Mouse (Mus musculus) frontal cortex, postnatal 14 days (tissue): Measurements from ENCODE around the gene Gm45213.

Experiments used
- DNase-seq, 2 experiments: peaks; one replicate each; pipeline ENCODE4 v3.0.0; 2022; ENCODE audit warnings: low spot score in 2 of 2

The Gm45213 gene

DNA sequence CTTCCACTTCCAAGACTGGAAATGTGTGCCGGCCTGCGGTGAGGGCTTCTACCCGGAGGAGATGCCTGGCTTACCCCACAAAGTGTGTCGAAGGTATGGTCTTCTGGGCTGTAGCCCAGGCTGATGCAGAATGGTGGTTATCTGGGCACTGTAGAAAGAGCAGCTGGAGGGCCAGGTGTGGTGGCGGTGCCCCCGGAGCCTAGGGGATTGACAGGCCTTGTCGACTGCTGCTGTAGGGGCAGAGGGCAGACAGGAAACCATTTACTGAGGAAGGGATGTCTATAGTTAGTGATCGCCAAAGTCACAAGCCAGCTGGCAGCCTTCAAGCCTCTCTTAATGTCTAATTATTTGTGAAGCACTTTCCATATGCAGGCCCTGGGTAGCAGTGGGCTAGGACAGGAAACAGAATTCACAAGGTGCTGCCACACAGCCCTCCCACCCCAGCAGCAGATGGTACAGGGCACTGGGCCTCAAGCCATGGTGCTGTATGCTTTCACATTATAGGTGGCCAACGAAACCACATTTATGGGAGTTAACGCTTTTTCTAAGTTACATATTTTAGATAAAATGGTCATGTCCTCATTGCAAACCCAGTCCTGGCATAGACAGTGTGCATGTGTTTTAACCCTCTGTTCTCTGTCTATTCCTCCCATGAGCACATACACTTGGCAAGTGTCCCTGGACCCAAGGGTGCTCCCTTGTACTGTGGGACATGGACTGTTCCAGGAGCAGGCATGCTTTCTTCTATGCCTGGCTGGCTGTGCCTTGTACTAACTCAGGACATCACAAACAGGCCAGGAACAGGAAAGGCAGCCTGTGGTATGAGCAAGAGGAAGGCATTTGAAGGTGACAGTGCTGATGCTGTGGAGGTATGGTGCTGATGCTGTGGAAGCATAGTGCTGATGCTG, at the start of gene Gm45213:
Gene Gm45213, plus strand, starts transcription at position 51 of the 908 bp plus-strand sequence.
- no peak for DNase-seq

DNA sequence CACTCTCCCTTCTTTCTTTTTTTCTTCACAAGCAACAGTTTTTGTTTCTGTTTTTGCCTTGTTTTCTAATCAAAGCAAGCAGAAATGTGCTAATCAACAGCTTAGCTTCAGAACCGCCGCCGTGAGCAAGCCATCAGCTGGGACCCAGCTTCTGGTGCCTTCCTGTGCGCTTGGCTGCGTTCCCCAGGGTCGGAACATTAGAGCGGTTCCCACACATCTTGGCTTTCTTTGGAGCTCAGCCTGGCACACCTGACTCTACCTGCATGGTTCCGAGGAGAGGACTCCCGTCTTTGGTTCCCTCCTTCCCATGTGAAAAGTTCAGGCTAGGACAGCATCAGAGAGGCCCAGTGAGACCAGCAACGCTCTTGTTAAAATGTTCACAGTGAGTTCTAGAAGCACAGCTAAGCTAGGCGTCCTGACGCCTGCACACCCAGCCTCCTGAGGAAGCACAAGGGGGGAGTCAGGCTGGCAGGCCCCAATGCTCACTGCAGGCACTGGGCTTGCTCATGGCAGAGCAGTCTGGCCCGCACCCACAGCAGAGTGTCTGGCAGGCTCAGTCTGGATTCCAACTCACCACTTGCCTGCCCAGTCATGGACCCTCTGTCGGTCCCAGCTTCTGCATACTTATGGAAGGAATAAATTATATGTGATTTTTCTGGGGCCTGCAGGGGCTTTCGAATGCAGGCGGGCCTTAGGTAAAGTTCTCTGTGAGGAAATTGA, 42.2 kb upstream of the Gm45213 start:
- no peak for DNase-seq

GRCm38 (mm10) chr7:66001797-66002196, 41.6 kb upstream of the Gm45213 start:
- DNase-seq = no peak

DNA sequence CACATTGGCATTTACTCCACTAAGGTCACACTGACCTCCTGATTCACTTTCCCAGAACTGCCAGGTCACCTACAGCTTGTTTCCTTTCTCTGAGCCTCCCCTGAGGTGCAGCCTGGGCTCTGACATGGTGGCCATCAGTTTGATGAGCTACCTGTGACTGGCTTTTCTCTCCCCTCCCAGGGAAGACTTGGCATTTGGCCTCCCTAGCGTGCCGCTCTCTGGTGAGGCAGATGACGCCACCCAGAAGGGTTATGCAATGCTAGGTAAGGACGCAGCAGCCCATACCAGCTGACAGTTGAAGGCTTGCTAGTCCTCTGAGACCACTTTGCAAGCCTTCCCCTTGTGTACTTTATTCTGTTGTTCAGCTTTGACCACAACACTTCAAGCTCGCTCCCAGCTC, 40.0 kb upstream of the Gm45213 start:
- no peak for DNase-seq

DNA sequence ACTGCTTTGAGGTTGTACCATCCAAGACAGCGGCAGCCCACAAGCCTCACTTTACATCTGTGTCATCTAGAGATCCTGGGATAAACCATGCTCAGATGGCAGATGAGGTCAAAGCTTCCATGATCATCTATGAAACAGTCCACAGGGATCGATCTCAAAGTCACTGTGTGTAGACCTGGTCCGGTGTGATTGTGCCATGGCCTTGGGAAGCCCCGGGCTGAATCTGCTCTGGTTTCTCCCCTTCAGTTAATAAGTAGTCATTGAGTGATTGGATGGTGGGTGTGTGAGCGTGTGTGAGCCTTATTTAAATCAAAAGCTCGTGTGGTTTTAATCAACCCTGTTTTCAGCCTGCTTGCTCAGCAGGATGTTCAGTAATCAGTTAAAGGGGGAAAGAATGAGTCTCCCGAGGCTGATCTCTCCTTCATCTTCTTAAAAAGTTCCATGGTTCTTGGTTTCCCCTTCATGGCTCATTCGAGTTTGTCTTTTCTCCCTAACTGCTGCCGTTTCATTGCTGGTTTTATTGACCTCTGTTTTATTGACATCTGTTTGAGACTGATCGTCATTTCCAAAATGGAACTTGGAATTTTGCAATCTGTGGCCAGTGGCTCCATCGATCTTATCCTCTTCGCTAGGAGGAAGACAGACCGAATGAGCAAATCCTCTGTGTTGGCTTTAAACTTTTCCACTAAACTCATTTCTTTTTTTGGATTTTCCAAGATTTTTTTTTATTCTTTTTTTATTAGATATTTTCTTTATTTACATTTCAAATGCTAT, 39.4 kb upstream of the Gm45213 start:
- DNase-seq = no peak

GRCm38 (mm10) chr7:66005066-66005465, 38.3 kb upstream of the Gm45213 start:
- DNase-seq = no peak

GRCm38 (mm10) chr7:66008161-66008891, 35.1 kb upstream of the Gm45213 start:
- DNase-seq = no peak

DNA sequence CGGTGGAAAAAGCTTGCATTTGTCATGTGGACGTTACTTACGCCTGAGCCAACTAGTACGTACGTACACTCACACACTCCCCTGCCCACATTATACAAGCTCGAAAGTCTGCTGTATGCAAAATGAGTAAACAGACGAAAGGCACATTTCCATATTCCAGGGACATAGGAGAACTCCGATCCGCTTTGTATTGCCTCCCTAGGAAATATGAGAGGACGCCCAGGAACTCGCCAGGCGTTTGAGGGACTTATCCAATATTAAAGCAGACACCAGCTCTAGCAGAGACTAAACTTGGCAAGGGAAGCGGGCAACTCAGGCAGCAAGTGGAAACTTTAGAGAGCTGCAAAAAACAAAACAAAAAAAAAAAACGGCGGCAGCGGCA, 34.5 kb upstream of the Gm45213 start:
- DNase-seq = no peak

DNA sequence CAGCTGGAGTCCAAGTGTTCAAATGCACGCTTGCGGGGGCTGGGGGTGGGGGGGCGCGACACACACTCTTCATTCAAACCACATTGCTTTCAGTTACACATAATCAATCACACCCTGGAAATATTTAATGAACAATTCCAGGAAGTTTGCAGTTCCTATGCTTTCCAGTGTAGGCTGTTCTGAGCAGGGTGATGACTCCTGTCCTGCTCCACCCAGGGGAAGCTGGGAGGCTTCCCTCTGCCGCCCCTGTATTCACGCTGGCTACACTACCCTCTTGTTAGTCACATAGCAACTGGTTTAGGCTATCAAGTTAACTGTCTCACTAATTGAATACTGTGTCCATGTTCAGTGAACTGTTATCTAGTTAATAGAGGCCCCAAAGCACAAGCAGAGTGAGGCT, 32.9 kb upstream of the Gm45213 start:
- DNase-seq = no peak

DNA sequence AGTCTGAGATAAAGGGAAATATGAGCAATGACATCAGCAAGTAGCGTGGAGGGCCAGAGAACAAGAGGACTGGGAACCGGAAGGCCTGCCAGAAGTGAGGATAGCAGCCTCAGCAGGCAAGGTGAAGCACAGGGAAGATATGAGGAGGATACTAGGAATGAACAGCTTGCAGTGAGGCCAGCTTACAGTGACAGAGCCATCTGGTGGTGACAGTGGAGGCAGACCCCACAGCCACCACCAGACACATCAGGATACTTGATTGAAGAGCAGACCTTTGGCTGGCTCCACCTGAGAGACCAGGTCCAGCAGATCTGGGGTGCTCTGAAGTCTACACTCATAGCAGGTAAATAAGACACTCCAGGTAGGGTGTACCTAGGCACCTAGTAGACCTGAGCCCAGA, 15.7 kb upstream of the Gm45213 start:
- DNase-seq = peak in 1 of 2 experiments; percentile 25

DNA sequence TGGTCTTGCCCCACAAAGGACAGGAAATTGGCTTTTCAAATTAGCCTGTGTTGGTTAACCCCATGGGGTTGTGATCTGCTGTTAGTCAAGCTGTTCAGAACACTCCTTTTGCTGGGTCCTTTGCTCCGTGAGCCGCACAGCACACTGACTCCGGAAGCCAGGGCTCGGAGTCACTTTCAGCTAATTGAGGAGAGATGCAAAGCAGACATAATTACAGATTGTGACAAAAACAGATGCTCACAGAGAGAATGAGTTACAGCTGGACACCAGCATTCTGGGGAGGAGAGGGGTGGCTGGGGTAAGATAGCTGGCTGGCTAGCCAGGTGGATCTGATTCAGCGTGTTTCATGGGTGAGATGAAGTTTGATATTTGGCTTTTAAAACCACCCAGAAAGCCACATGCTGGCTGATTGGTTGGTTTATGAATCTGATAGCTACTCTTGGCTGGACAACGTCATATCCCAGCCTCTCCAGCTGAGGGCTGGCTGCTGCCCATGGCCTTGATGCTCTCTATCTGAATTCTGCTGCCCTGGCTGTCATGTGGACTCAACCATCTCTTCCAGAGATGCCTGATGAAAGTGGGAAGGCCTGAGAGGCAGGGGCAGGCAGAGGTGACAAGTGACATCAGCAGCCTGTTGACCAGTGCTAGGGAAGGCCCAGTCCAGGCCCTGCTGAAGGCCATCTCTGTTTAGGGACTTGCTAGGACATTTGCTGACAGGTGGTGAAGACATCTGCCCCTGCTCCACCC, 14.5 kb upstream of the Gm45213 start:
- no peak for DNase-seq

DNA sequence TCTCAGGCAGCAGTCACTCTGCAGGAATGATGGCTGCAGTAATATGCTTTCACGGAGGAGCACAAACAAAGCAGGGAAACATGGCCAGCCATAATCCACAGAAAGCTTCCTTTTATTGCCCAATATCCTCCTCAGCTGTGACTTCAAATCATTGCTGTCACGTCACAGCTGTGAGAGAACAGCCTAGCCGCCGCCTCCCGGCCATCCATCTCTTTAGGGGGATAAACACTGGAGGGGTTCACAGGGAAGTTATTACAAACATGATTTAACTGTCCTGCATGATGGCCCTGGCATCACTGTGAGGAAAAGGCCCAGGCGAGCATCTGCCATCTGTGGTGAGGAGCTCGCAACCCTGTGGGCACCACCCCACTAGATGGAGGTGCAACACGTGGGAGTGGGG, 6.6 kb upstream of the Gm45213 start:
- no peak for DNase-seq

DNA sequence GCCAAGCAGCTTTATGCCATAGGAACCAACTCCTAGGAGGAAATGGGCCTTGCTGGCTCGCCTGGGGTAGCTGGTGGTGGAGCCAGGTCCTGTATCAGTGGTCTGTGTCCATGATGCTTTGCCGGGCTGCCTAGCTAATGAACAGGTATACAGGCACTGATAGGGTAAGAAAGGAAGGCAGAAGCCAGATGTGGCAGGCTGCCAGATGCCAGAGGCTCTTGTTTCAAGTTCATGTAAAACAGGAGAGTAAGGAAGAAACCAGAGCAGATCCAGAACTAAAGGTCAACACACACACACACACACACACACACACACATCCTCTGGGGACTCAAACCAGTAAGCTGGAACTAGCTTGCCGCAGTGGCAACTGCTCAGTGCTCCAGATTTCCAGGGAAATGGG, 5.1 kb upstream of the Gm45213 start:
- DNase-seq = no peak

- DNase-seq = no peak
These were observed 4.7 kb upstream of the Gm45213 start for GRCm38 (mm10) chr7:66038730-66039129.

DNA sequence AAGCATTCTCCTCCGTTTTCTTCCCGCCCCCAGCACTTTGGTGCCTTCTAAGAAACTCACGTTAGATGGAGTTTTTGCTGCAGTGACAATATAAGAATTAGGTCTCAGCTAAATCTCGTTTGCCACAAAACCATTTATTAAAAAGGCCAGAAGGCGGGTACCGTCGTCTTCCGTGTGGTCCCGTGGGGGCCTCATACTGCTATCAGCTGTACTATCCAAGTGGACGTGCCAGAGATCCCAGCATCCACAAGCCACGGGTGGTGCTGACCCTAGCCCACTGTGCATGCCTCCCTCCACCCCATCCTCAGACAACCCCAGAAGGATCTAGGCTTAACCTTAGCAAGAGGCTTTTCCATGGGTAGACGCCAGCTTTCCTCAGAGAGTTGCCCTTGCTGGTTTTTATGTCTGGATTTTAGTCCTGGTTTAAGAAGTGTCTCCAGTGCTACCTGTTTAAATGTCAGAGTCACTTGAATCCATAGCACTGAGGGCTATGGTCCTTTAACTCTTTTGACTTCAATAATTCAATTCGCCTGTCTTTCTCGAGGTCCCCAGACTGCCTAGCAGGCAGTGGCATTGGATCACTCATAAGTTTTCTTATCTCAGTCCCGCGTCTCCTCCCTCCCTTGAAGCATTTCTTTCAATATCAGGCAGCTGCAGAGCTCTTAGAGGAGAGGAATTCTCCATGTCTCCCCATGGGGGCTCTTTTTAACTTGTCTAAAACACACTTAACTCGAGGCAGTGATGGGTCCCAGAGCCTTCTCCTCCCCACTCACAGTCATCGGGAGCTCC, 3.2 kb upstream of the Gm45213 start:
- DNase-seq = no peak

DNA sequence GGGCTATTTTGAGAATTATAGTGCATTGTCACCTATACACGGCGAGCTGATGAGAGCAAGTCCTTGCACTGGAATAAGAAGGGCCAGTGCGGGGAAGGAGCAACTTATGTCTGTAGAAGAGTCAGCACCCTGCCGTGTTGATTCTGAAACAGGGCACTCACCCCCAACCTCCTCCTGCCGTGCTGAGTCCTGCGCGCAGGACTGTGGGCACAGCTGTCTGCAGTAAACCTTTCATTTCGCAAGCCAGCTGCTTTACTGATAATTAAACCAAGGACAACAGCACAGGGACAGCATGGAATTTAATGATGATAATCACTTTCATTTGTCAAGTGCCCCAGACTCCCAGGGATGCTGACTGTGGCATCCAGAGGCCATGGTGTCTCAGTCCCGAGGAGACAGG, 1.2 kb downstream of the Gm45213 start:
- no peak for DNase-seq

DNA sequence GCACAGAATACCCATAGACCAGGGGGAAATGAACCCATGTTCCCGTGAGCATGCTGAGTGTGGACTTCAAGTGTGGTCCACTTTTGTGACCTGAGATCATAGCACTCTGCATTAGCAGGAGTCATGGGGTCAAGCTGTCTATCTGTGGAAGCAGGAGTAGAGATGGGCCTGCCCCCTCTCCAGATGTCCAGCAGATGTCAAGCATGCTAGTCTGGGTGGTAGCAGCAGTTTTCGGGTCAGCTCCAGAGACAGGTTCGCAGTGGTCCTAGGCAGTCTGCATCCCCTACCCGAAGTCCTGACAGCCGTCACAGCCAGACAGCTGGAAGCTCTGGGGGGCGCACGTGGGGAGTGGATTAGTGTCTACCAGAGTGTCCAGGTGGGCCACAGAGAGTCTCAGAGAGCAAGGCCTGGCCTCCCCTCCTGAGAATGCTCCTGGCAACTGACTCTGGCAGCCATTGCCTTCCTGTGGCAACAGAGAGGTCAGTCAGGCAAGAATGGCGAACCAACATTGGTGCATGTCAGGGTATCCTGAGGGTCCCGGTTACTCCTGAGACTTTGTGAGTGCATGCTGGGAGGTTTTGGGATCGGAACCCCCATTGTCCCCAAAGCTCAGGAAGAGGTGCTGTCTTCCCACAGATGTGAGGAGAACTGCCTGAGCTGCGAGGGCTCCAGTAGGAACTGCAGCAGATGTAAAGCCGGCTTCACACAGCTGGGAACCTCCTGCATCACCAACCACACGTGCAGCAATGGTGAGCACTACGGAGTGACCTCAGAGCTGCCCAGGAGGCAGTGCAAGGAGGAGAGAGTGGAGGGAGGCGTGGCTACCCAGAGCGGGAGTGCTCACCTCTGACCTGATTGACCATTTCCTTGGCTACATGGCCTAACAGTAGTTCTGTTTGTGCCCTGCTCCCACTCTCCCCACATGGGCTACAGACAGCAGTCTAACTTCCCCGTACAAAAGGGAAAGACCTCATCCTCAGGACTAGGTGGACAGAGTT, 3.8 kb downstream of the Gm45213 start:
- no peak for DNase-seq

DNA sequence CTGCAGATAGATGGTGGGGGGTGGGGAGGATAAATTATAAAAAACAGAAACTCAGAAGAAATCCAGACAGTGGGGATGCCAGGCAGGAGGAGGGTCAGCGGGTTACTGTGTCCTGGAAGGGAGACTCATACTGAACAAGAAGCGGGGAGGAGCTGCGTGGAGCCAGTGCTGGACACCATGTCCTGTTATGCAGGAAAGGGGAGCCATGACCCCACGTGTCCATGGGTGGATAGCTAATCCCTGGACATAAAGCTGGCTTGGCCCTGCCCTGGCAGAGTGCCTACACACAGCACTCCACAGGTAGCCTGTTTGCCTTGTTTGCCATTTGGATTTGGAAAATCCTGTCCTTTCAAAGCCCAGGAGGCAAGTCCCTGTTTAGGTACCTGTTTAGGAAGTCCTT, 4.6 kb downstream of the Gm45213 start:
- no peak for DNase-seq
